Mouse (Mus musculus): ENCODE measurements around the gene Tmem41b. TPM values are rescaled to one million over a fixed set of nuclear protein-coding genes. Genes with fewer than 3 reads are reported as not detected.
"Not testable (repeated sequence)": the region's sequence is repeated elsewhere in the genome, so short reads cannot be mapped to it uniquely, and the experiment has no call there.

Tmem41b gene
- polyA plus RNA-seq (2012; rRNA removed) = 26.2 and 27.1 TPM in 2 replicates

DNA sequence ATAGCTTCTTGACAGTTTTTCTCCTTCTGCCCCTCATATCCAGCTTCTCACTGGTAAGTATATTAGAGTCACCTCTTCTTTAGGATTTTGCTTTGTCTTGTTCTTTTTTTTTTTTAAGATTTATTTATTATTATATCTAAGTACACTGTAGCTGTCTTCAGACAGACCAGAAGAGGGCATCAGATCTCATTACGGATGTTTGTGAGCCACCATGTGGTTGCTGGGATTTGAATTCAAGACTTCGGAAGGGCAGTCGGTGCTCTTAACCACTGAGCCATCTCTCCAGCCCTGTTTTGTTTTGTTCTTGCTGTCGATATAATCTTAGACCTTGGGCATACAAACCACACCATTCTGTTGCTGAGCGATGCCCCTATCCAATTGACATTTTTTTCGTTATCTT is at the start of gene Tmem41b:
Gene Tmem41b (minus strand): TSS at position 155 of the 400 bp plus-strand sequence.
- DNase-seq = peak; percentile 58
- not testable (repeated sequence) for H3K36me3 ChIP-seq (ENCODE audit: control insufficient read depth, insufficient read depth, low read length); H3K27me3 ChIP-seq (replicated peaks; ENCODE audit: control insufficient read depth, insufficient read depth, low read length); H3K4me1 ChIP-seq (ENCODE audit: control insufficient read depth, insufficient read depth, low read length)
- 26% methylated on average over 6 of the region's 6 CpGs for WGBS
- Histone ChIP-seq H3K27ac (ENCODE audit: insufficient read depth, low read depth, low read length) (peak within 1 kb of the TSS; percentile 28; the same call in 1 of the 2 replicates), H3K4me3 (ENCODE audit: insufficient read depth, low read depth, low read length) (peak within 1 kb of the TSS; percentile 66)

DNA sequence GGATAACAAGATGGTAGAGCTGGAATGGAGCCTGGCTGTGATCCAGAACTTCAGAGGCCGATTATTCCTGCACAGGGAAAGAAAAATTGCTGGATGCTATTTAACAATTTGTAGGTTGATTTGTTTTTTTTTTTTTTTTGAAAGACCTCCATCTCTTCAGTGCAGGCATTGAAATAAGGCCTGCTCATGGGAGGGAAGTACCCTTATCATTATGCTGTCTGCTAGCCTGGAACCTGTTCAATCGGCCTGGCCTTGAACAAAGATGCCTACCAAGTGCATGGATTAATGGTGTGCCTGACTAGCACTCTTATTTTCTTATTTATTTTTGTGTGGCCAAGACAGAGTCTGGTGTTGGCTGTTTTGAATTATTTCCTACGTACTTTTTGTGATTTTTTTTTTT is 43.6 kb upstream of the Tmem41b start:
- Histone ChIP-seq H3K4me1 (ENCODE audit: control insufficient read depth, insufficient read depth, low read length) (no peaks in the 10 kb centered on the region), H3K36me3 (ENCODE audit: control insufficient read depth, insufficient read depth, low read length) (peaks cover 4% of the 10 kb centered on the region), H3K27me3 (replicated peaks; ENCODE audit: control insufficient read depth, insufficient read depth, low read length) (no peaks in the 10 kb centered on the region), H3K4me3 (ENCODE audit: insufficient read depth, low read depth, low read length) (no peak overlapping the region), H3K27ac (ENCODE audit: insufficient read depth, low read depth, low read length) (no peak overlapping the region)
- WGBS = 60% methylated on average over 3 of the region's 3 CpGs
- no peak for DNase-seq
- TF ChIP-seq CTCF (conservative IDR thresholded peaks at IDR 0.05; ENCODE audit: insufficient read depth, insufficient read length, low read depth, low read length) (no peak), POLR2A (IDR thresholded peaks at IDR 0.05; ENCODE audit: low read depth, low read length) (no peak)

DNA sequence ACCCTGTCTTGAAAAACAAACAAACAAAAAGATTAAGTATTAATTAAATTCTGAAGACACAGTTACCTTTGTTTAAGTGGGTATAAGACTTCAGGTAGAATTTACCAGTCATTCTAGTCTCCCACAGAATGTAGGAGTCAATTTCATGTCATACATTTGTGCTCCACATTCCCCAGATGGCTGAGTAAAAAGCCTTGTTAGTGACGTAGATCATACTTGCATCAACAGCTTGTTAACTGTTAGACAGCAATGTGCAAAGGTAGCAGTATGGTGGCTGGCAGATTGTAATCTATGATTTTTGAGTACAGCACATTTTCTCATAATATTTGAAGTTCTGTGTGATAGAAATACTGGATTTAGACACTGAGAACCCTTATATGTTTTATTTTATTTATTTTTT is 42.1 kb upstream of the Tmem41b start:
- Histone ChIP-seq H3K4me3 (ENCODE audit: insufficient read depth, low read depth, low read length) (no peak overlapping the region), H3K27me3 (replicated peaks; ENCODE audit: control insufficient read depth, insufficient read depth, low read length) (no peaks in the 10 kb centered on the region), H3K36me3 (ENCODE audit: control insufficient read depth, insufficient read depth, low read length) (peaks cover 3% of the 10 kb centered on the region), H3K27ac (ENCODE audit: insufficient read depth, low read depth, low read length) (no peak overlapping the region), H3K4me1 (ENCODE audit: control insufficient read depth, insufficient read depth, low read length) (no peaks in the 10 kb centered on the region)
- TF ChIP-seq POLR2A (IDR thresholded peaks at IDR 0.05; ENCODE audit: low read depth, low read length) (no peak), CTCF (conservative IDR thresholded peaks at IDR 0.05; ENCODE audit: insufficient read depth, insufficient read length, low read depth, low read length) (no peak)
- no peak for DNase-seq
- 56% methylated on average over 1 of the region's 1 CpGs for WGBS

DNA sequence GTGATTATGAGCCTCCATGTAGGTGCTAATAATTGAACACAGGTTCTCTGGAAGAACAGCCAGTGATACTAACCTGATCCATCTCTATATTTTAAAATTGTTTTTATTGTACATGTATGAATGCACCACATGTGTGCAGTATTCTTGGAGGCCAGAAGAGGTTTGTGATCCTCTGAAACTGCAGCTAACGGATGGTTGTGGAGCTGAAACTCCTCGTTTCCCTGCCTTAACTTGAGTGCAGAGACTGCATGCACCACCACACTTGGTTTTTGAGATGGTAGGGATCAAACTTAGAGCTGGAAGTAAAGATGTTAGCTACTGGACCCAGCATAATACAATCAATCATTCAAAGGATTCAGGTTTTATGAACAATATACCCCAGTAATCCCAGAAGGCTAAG is 39.9 kb upstream of the Tmem41b start:
- no peak for DNase-seq
- no peak overlapping the region for H3K27ac ChIP-seq (ENCODE audit: insufficient read depth, low read depth, low read length)
- no peak for TF ChIP-seq CTCF (conservative IDR thresholded peaks at IDR 0.05; ENCODE audit: insufficient read depth, insufficient read length, low read depth, low read length)
- WGBS = 72% methylated on average over 2 of the region's 2 CpGs
- H3K4me1 ChIP-seq (ENCODE audit: control insufficient read depth, insufficient read depth, low read length) = no peaks in the 10 kb centered on the region
- H3K4me3 ChIP-seq (ENCODE audit: insufficient read depth, low read depth, low read length) = no peak overlapping the region
- no peaks in the 10 kb centered on the region; the same call in 1 of the 2 replicates for H3K36me3 ChIP-seq (ENCODE audit: control insufficient read depth, insufficient read depth, low read length)
- no peaks in the 10 kb centered on the region for H3K27me3 ChIP-seq (replicated peaks; ENCODE audit: control insufficient read depth, insufficient read depth, low read length)

DNA sequence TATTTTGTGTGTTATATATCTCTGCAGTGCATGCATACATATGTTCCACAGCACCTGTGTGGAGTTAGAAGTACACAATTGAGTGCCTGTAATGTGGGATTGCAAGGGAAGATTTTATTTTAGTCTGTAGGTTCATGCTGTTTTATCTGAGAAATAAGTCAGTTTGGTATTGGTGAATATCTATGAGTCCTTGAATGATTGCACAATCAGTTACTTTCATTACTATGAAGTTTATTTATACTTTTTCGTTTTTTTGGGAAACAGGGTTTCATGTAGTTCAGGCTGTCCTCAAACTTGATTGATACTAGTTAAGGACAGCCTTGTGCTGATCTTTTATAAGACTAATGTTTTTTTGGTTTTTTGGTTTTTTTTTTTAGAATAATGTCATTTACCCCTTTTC is 36.8 kb upstream of the Tmem41b start:
- H3K27me3 ChIP-seq (replicated peaks; ENCODE audit: control insufficient read depth, insufficient read depth, low read length) = no peaks in the 10 kb centered on the region
- no peaks in the 10 kb centered on the region for H3K36me3 ChIP-seq (ENCODE audit: control insufficient read depth, insufficient read depth, low read length)
- H3K4me1 ChIP-seq (ENCODE audit: control insufficient read depth, insufficient read depth, low read length) = peaks cover 5% of the 10 kb centered on the region; the same call in 1 of the 2 replicates
- H3K4me3 ChIP-seq (ENCODE audit: insufficient read depth, low read depth, low read length) = no peak overlapping the region
- H3K27ac ChIP-seq (ENCODE audit: insufficient read depth, low read depth, low read length) = no peak overlapping the region
- TF ChIP-seq POLR2A (IDR thresholded peaks at IDR 0.05; ENCODE audit: low read depth, low read length) (no peak), CTCF (conservative IDR thresholded peaks at IDR 0.05; ENCODE audit: insufficient read depth, insufficient read length, low read depth, low read length) (no peak)
- WGBS = 80% methylated on average over 1 of the region's 1 CpGs
- DNase-seq = no peak

DNA sequence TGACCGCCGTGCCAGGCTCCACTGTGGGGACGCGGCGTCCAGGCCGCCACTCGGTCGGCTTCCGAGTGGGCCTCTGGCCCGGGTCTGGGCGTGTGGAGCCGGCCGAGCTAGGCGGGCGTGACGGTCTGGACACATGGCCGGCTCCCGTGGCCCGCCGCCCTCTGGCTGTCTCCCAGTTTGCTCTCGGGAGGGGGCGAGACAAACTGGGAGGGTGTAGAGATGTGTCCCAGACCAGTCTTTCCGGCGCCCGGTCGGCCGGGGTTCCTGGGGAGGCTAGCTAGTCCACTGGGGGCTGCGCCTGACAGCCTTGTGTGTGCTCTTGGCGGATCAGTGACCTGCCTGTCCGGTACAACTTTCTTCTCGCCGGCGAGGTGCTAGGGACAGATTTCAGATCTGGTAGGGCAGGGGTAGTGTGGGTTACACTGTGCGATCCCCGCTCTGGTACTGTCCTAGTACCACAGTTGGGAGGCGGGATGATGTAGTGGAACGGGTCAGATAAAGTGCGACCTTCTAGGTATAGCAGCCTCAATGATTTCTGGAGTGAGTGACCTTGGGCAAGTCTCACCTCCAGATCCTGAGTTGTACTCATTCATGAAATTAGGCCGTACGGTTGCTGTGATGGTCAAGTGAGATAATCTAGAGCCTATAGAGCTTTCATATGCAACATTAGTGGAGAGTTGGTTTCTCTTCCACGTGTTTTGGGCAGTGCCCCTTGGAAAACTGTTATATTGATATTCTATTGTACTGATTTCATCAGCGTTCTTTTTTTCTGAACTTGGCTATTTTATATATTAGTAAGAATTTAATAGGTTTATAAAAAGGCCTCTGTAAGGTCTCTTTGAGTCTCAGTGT is 32.1 kb upstream of the Tmem41b start:
- under 1% methylated on average over 42 of the region's 42 CpGs for WGBS
- Histone ChIP-seq H3K27ac (ENCODE audit: insufficient read depth, low read depth, low read length) (peak overlapping the region; percentile 71), H3K4me1 (ENCODE audit: control insufficient read depth, insufficient read depth, low read length) (peaks cover 5% of the 10 kb centered on the region; the same call in 1 of the 2 replicates), H3K27me3 (replicated peaks; ENCODE audit: control insufficient read depth, insufficient read depth, low read length) (no peaks in the 10 kb centered on the region), H3K36me3 (ENCODE audit: control insufficient read depth, insufficient read depth, low read length) (no peaks in the 10 kb centered on the region), H3K4me3 (ENCODE audit: insufficient read depth, low read depth, low read length) (peak overlapping the region; percentile 93)
- no peak for TF ChIP-seq POLR2A (IDR thresholded peaks at IDR 0.05; ENCODE audit: low read depth, low read length)
- TF ChIP-seq CTCF (conservative IDR thresholded peaks at IDR 0.05; ENCODE audit: insufficient read depth, insufficient read length, low read depth, low read length) = no peak
- DNase-seq = peak; percentile 66

DNA sequence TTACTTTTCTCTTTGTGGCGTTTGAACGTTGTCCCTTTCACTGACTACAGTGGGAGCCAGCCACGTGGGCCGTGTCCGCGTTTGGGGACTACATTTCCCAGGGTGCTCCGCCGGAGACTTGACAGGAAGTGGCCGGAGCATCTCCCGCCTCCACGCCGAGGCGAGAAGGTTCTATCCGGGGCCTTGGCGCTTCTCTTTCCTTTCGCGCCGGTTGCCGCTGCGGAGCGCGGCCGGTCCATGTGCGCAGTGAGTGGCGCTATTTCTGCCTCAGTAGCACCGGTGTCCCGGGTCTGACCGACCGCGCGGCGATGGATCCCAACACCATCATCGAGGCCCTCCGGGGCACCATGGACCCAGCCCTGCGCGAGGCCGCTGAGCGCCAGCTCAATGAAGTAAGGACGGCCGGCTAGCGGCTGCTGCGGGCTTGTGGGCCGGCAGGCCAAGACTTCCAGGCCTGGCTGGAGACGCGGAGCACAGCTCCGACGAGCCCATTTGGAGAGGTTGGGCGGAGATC is 31.4 kb upstream of the Tmem41b start, which contains the start of gene Ipo7:
Gene Ipo7 (plus strand): TSS at position 158 of the 514 bp plus-strand sequence.
- H3K4me1 ChIP-seq (ENCODE audit: control insufficient read depth, insufficient read depth, low read length) = peaks cover 5% of the 10 kb centered on the region; the same call in 1 of the 2 replicates
- TF ChIP-seq POLR2A (IDR thresholded peaks at IDR 0.05; ENCODE audit: low read depth, low read length) = peak; percentile 82
- no peak for TF ChIP-seq CTCF (conservative IDR thresholded peaks at IDR 0.05; ENCODE audit: insufficient read depth, insufficient read length, low read depth, low read length)
- H3K36me3 ChIP-seq (ENCODE audit: control insufficient read depth, insufficient read depth, low read length) = no peaks in the 10 kb centered on the region
- H3K4me3 ChIP-seq (ENCODE audit: insufficient read depth, low read depth, low read length) = peak within 1 kb of the TSS; percentile 93
- DNase-seq = peak; percentile 96
- under 1% methylated on average over 48 of the region's 48 CpGs for WGBS
- no peaks in the 10 kb centered on the region for H3K27me3 ChIP-seq (replicated peaks; ENCODE audit: control insufficient read depth, insufficient read depth, low read length)
- peak within 1 kb of the TSS; percentile 71 for H3K27ac ChIP-seq (ENCODE audit: insufficient read depth, low read depth, low read length)

All from kidney, adult 2 months (tissue).